Mouse (Mus musculus) lung, embryonic 15.5 days (tissue): ENCODE results near the gene Gm21972. TPM values are rescaled to one million over a fixed set of nuclear protein-coding genes. Genes with fewer than 3 reads are reported as not detected.
A peak's percentile ranks its signal among the peaks of the same experiment; 100 is the strongest.

ENCODE experiments used
- ATAC-seq: fragments of 200-750 bp; cut with Nextera tagmentation; 2 replicates; pipeline ENCODE4 v1.8.0; 2017; ENCODE audit warnings: moderate number of reproducible peaks, borderline replicate concordance; ENCODE audit not compliant: low FRiP score, low TSS enrichment; ENCODE audit errors: extremely low read depth
- H3K27ac ChIP-seq: fragments of 300-500 bp; sonication (generic); 2 replicates; pipeline ENCODE4 v1.5.1; 2015; ENCODE audit warnings: moderate library complexity, mild to moderate bottlenecking, inconsistent platforms
- H3K27me3 ChIP-seq: fragments of 300-500 bp; sonication (generic); 2 replicates; pipeline ENCODE4 v1.6.1; 2015; ENCODE audit warnings: inconsistent platforms
- H3K36me3 ChIP-seq: fragments of 300-500 bp; sonication (generic); 2 replicates; pipeline ENCODE4 v1.6.1; 2015; ENCODE audit warnings: inconsistent platforms
- H3K4me1 ChIP-seq: fragments of 300-500 bp; sonication (generic); 2 replicates; pipeline ENCODE4 v1.6.1; 2015; ENCODE audit warnings: inconsistent platforms
- H3K4me2 ChIP-seq: fragments of 300-500 bp; sonication (generic); 2 replicates; pipeline ENCODE4 v1.6.1; 2015; ENCODE audit warnings: inconsistent platforms, mild to moderate bottlenecking, moderate library complexity
- H3K4me3 ChIP-seq: fragments of 300-500 bp; sonication (generic); 2 replicates; pipeline ENCODE4 v1.5.1; 2015; ENCODE audit warnings: mild to moderate bottlenecking, inconsistent platforms
- H3K9ac ChIP-seq: fragments of 300-500 bp; sonication (generic); 2 replicates; pipeline ENCODE4 v1.6.1; 2015; ENCODE audit warnings: inconsistent platforms
- H3K9me3 ChIP-seq: fragments of 300-500 bp; sonication (generic); 2 replicates; pipeline ENCODE4 v1.6.1; 2016; ENCODE audit warnings: inconsistent platforms
- WGBS: fragments of 180-500 bp; shearing (Covaris S2); methylation state at CpG from one replicate; pipeline ENCODE4 v1.1.7; 2015; 5-methylcytosine and 5-hydroxymethylcytosine counted together
- polyA plus RNA-seq: library from polyadenylated mRNA; unstranded; fragments of >200 nt; fragmentation: Nextera tagmentation; extraction: Ambion mirVana; gene quantifications from 2 replicates; pipeline ENCODE4 v1.2.1, GENCODE M21; 2015

Gene Gm21972
- polyA plus RNA-seq, 1 experiment from 2014 or later: 0.44 TPM

DNA sequence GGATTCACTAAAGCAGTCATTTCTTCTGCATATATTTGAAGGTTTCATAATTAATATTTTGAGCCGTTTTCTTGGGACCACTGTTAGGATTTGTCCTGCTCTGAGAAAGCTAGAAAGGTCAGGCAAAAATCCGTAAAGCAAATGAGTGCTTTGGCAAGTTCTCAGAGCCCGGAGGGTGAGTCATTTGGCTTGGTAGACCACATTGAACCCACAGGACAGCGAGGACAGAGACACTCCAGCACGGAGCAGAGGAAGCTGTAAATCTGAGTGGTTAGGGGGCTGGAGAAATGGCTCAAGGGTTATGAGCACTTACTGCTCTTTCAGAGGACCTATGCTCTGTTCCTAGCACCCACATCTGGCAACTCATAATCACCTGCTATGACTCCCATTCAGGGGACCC is 14.1 kb downstream of the Gm21972 start:
- Histone ChIP-seq H3K36me3 (no peaks in the 10 kb centered on the region), H3K4me3 (no peak overlapping the region), H3K27ac (no peak overlapping the region), H3K4me1 (no peaks in the 10 kb centered on the region), H3K9ac (no peak overlapping the region), H3K4me2 (no peak overlapping the region), H3K9me3 (no peaks in the 10 kb centered on the region), H3K27me3 (no peaks in the 10 kb centered on the region)
- WGBS: 70% methylated on average over 5 of the region's 5 CpGs
- ATAC-seq: no peak

DNA sequence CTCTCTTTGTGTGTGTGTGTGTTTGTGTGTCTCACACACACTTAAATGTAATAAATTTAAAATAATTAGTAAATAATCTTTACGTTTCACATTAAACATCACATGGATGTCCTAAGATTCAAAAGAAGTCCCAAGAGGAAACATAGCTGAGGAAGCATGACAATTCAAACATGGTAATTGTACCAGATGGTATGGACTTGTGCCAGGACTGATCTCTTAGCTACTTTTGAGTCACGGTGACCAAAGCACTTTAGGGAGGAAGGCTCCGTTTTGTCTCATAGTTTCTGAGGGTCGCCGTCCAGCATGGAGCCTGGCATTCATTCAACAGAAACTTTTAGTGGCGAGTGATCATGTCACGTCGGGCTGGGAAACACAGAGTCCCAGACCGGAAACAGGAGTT is 14.7 kb downstream of the Gm21972 start:
- Histone ChIP-seq H3K4me3 (no peak overlapping the region), H3K36me3 (no peaks in the 10 kb centered on the region), H3K4me1 (no peaks in the 10 kb centered on the region), H3K4me2 (no peak overlapping the region), H3K9ac (no peak overlapping the region), H3K9me3 (no peaks in the 10 kb centered on the region), H3K27me3 (no peaks in the 10 kb centered on the region), H3K27ac (no peak overlapping the region)
- WGBS: 67% methylated on average over 9 of the region's 9 CpGs
- no peak for ATAC-seq

DNA sequence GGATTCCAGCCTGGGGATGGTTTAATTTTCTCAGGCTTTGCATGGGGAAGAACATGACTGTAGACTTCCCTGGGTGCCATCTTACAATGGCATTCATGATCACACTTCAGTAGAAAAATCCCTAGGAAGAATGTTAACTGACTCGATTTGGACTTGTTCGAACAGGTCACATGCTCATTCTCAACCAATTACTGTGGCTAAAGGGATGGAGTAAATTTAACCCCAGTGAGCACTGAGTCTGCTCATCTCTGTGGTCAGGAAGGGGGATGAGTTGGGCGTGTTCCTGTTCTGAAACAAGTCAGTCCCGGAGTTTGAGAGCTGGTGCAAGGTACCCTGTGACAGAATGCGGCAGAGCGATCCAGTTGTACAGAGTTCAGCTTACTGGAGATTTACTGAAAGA is 17.5 kb downstream of the Gm21972 start:
- Histone ChIP-seq H3K4me3 (no peak overlapping the region), H3K27ac (no peak overlapping the region), H3K9ac (no peak overlapping the region), H3K4me2 (no peak overlapping the region), H3K4me1 (peaks cover 13% of the 10 kb centered on the region), H3K9me3 (no peaks in the 10 kb centered on the region), H3K36me3 (no peaks in the 10 kb centered on the region), H3K27me3 (no peaks in the 10 kb centered on the region)
- no peak for ATAC-seq
- WGBS: 77% methylated on average over 6 of the region's 6 CpGs

GRCm38 (mm10) chr1:86151376-86151775 is 17.9 kb downstream of the Gm21972 start:
- ATAC-seq: no peak
- H3K27ac ChIP-seq: no peak overlapping the region
- H3K9ac ChIP-seq: no peak overlapping the region
- no peak overlapping the region for H3K4me2 ChIP-seq
- no peaks in the 10 kb centered on the region for H3K36me3 ChIP-seq
- no peaks in the 10 kb centered on the region for H3K27me3 ChIP-seq
- WGBS: 85% methylated on average over 7 of the region's 7 CpGs
- H3K4me1 ChIP-seq: peaks cover 13% of the 10 kb centered on the region
- H3K9me3 ChIP-seq: no peaks in the 10 kb centered on the region
- no peak overlapping the region for H3K4me3 ChIP-seq

DNA sequence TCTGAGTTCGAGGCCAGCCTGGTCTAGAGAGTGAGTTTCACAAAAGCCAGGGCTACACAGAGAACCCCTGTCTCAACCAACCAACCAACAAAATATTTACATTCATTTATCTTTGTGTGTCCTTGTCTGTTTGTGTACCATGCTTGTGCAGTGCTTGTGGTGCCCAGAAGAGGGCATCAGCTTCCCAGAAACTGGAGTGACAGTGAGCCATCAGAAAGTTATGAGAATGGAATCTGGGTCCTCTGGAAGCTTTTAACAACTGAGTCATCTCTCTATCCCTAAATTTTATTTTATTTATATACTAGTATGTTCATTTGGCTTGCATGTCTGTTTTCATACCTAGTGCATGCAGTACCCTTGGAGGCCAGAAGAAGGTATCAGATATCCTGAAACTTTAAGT is 19.2 kb downstream of the Gm21972 start:
- no peak overlapping the region for H3K4me3 ChIP-seq
- H3K9ac ChIP-seq: no peak overlapping the region
- no peak for ATAC-seq
- H3K9me3 ChIP-seq: no peaks in the 10 kb centered on the region
- H3K4me2 ChIP-seq: no peak overlapping the region
- H3K36me3 ChIP-seq: no peaks in the 10 kb centered on the region
- H3K27me3 ChIP-seq: no peaks in the 10 kb centered on the region
- peaks cover 13% of the 10 kb centered on the region for H3K4me1 ChIP-seq
- no peak overlapping the region for H3K27ac ChIP-seq
- whole genome bisulfite sequencing: 93% methylated on average over 1 of the region's 1 CpGs

GRCm38 (mm10) chr1:86154133-86154823 is 20.8 kb downstream of the Gm21972 start, which contains the start of gene Armc9:
Gene Armc9 (plus strand): TSS chr1:86154780.
- H3K4me1 ChIP-seq: peaks cover 13% of the 10 kb centered on the region
- H3K27me3 ChIP-seq: no peaks in the 10 kb centered on the region
- peak within 1 kb of the TSS; percentile 82 for H3K4me2 ChIP-seq
- H3K9me3 ChIP-seq: no peaks in the 10 kb centered on the region
- peak within 1 kb of the TSS; percentile 94 for H3K4me3 ChIP-seq
- H3K36me3 ChIP-seq: no peaks in the 10 kb centered on the region
- peak within 1 kb of the TSS; percentile 73 for H3K27ac ChIP-seq
- ATAC-seq: peak; percentile 100
- WGBS: 3% methylated on average over 40 of the region's 40 CpGs
- peak within 1 kb of the TSS; percentile 81 for H3K9ac ChIP-seq

DNA sequence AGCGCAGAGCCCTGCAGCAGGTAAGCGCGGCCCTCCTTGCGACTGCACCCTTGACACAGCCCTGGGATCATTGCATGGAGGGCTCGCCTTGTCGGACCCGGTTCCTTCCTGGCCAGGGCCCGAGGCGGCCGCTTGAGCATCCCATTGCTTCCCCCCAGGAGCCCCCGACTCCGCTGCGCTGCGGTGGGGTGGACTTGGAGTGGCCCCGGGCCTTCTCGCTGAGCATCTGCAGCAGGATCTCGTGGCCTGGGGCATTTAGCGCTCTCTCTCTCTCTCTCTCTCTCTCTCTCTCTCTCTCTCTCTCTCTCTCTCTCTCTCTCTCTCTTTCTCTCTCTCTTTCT is 21.4 kb downstream of the Gm21972 start:
- 2% methylated on average over 18 of the region's 18 CpGs for WGBS
- H3K4me2 ChIP-seq: peak overlapping the region; percentile 82
- peak overlapping the region; percentile 81 for H3K9ac ChIP-seq
- H3K27me3 ChIP-seq: no peaks in the 10 kb centered on the region
- no peak for ATAC-seq
- no peaks in the 10 kb centered on the region for H3K36me3 ChIP-seq
- H3K4me1 ChIP-seq: peaks cover 13% of the 10 kb centered on the region
- no peak overlapping the region for H3K27ac ChIP-seq
- no peaks in the 10 kb centered on the region for H3K9me3 ChIP-seq
- peak overlapping the region; percentile 94 for H3K4me3 ChIP-seq

DNA sequence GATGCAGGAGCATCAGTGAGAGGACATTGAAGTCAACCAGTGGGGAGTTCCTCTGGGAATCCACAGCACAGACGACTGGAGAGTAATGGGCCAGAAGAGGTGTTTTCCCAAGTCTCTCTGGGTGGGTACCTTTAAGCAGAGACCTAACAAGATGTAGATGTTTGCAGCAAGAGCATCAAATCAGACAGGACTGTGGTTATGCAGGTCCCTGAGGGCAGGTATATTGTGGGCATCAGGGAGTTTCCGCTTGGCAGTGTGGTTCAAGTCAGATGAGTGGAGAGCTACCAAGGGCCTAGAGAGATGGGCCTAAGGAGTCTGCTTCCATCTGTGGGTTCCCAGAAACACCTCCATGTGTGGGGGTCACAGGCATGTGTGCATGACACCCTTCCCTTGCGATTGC is 22.6 kb downstream of the Gm21972 start:
- Histone ChIP-seq H3K9ac (peak overlapping the region; percentile 17; the same call in 1 of the 2 replicates), H3K27me3 (no peaks in the 10 kb centered on the region), H3K4me3 (no peak overlapping the region), H3K4me2 (no peak overlapping the region), H3K9me3 (no peaks in the 10 kb centered on the region), H3K36me3 (peaks cover 12% of the 10 kb centered on the region), H3K27ac (no peak overlapping the region), H3K4me1 (peaks cover 13% of the 10 kb centered on the region)
- 82% methylated on average over 3 of the region's 3 CpGs for WGBS
- ATAC-seq: no peak

- 83% methylated on average over 6 of the region's 6 CpGs for WGBS
- Histone ChIP-seq H3K36me3 (peaks cover 17% of the 10 kb centered on the region), H3K9me3 (no peaks in the 10 kb centered on the region), H3K27ac (no peak overlapping the region), H3K4me3 (no peak overlapping the region), H3K4me1 (peaks cover 13% of the 10 kb centered on the region), H3K27me3 (no peaks in the 10 kb centered on the region), H3K4me2 (no peak overlapping the region), H3K9ac (no peak overlapping the region)
- ATAC-seq: no peak
These were observed 23.2 kb downstream of the Gm21972 start for GRCm38 (mm10) chr1:86156595-86156994.

GRCm38 (mm10) chr1:86160059-86160458 is 26.6 kb downstream of the Gm21972 start:
- Histone ChIP-seq H3K4me3 (no peak overlapping the region), H3K36me3 (peaks cover 38% of the 10 kb centered on the region), H3K4me1 (peaks cover 9% of the 10 kb centered on the region), H3K27me3 (no peaks in the 10 kb centered on the region), H3K27ac (no peak overlapping the region), H3K9ac (no peak overlapping the region), H3K9me3 (no peaks in the 10 kb centered on the region), H3K4me2 (no peak overlapping the region)
- WGBS: 86% methylated on average over 6 of the region's 6 CpGs
- no peak for ATAC-seq

DNA sequence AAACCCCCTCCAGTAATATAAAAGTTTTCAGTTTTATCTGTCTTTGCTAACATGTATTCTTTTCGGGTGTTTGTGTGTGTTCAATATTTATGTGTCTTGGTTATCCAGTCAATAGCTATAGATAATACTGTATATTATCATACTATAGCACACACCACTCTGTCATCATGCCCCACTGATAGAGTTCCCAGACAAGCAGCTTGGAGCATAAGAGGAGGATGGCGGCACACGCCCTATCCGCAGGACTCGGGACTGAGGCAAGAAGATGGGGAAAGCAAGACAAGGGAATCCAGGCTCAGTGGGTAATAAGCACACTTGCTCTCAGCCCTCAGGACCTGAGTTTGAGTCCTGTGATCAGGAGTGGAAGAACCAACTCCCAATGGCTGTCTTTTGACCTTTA is 27.0 kb downstream of the Gm21972 start:
- H3K4me2 ChIP-seq: no peak overlapping the region
- ATAC-seq: no peak
- peaks cover 4% of the 10 kb centered on the region for H3K4me1 ChIP-seq
- H3K9me3 ChIP-seq: no peaks in the 10 kb centered on the region
- peaks cover 38% of the 10 kb centered on the region for H3K36me3 ChIP-seq
- H3K27ac ChIP-seq: no peak overlapping the region
- H3K27me3 ChIP-seq: no peaks in the 10 kb centered on the region
- no peak overlapping the region for H3K9ac ChIP-seq
- WGBS: 92% methylated on average over 5 of the region's 5 CpGs
- no peak overlapping the region for H3K4me3 ChIP-seq

DNA sequence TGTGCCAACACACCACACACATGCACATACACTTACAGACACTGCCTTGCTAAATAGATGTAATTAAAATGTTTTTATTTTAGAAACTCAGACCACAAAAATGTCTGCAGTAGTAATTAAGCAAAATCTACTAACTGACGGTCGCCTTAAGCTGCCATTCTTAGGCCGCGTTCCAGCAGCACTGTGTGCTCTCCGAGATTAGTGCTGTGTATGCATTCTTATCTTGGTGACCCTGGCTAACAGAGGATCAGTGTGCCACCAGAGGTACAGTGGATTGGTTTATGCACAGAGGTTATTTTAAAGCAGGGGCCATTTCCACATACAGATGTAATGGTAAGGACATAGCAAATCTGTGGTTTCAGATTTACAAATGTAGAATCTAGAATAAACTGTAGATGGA is 27.6 kb downstream of the Gm21972 start:
- Histone ChIP-seq H3K36me3 (peaks cover 38% of the 10 kb centered on the region), H3K4me2 (no peak overlapping the region), H3K27me3 (no peaks in the 10 kb centered on the region), H3K9me3 (no peaks in the 10 kb centered on the region), H3K27ac (no peak overlapping the region), H3K9ac (no peak overlapping the region), H3K4me1 (no peaks in the 10 kb centered on the region), H3K4me3 (no peak overlapping the region)
- 85% methylated on average over 5 of the region's 5 CpGs for WGBS
- ATAC-seq: no peak

DNA sequence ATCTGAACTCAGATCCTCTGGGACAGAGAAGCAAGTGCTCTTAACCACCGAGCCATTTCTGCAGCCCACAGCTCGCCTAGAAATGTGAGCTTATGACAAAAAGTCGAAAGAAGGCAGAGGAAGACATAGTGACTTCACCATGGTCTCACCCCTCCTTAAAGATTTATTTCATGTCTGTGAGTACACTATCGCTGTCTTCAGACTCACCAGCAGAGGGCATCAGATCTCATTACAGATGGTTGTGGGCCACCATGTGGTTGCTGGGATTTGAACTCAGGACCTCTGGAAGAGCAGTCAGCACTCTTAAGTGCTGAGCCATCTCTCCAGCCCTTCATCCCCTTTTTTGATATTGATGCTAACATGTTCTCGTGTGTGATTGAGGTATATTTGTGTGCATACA is 41.2 kb downstream of the Gm21972 start:
- H3K27me3 ChIP-seq: no peaks in the 10 kb centered on the region
- no peak overlapping the region for H3K27ac ChIP-seq
- no peak for ATAC-seq
- no peak overlapping the region for H3K9ac ChIP-seq
- WGBS: 88% methylated on average over 5 of the region's 5 CpGs
- 0 out of 2 replicates have a peak, but pooled peaks cover 19% of the 10 kb centered on the region for H3K36me3 ChIP-seq
- no peak overlapping the region for H3K4me2 ChIP-seq
- H3K9me3 ChIP-seq: no peaks in the 10 kb centered on the region
- no peaks in the 10 kb centered on the region for H3K4me1 ChIP-seq
- no peak overlapping the region for H3K4me3 ChIP-seq
